Mouse (Mus musculus): ENCODE data around the gene Ccdc33.
A peak's percentile ranks its signal among the peaks of the same experiment; 100 is the strongest.

Ccdc33 gene

GRCm38 (mm10) chr9:58129508-58129907 lies 10.9 kb upstream of the Ccdc33 start:
- no peak for DNase-seq (ENCODE audit: low spot score in 2 of 2)

DNA sequence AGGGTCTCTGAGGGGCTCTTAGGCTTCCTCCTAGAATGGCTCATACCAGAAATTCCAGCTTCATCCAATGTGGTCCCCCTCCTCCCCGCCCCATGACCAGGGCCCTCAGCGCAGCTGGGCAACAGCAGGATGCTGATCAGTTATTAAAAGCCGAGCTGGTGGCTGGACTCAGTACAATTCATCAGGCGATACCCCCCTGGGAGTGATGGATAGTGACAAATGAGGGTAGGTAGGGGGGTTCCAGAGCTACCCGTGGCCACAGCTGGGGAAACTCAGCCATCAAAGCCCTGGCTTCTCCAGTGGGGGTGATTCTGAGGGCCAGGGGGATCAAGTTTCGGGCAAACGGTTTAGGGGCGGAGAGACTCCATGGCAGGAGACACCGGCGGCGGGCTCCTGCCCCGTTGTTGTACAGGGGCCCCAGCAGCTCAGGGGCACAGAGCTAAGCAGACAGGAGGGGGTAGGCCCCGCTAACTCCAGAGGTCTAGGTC lies 10.3 kb upstream of the Ccdc33 start:
- no peak for DNase-seq (ENCODE audit: low spot score in 2 of 2)

DNA sequence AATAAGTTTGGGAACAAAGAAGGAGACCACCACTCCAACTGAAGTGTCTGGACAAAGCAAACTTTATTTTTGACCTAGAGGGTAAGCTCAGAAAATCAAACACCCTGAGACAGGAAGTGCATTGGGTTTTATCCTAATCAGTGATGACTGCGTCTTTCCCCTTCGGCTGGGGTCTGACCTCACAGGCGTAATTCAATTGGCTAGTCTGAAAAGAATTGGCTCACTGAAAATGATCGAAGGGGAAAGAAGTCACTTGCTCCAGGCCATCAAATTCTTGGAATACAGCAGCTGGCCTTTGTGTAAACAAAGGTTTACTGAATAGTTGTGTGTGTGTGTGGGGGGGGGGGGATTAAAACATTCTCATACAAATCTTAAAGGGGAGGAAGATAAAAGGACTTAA lies 7.2 kb upstream of the Ccdc33 start:
- DNase-seq (ENCODE audit: low spot score in 2 of 2): no peak

GRCm38 (mm10) chr9:58125085-58125484 lies 6.5 kb upstream of the Ccdc33 start:
- no peak for DNase-seq (ENCODE audit: low spot score in 2 of 2)

DNA sequence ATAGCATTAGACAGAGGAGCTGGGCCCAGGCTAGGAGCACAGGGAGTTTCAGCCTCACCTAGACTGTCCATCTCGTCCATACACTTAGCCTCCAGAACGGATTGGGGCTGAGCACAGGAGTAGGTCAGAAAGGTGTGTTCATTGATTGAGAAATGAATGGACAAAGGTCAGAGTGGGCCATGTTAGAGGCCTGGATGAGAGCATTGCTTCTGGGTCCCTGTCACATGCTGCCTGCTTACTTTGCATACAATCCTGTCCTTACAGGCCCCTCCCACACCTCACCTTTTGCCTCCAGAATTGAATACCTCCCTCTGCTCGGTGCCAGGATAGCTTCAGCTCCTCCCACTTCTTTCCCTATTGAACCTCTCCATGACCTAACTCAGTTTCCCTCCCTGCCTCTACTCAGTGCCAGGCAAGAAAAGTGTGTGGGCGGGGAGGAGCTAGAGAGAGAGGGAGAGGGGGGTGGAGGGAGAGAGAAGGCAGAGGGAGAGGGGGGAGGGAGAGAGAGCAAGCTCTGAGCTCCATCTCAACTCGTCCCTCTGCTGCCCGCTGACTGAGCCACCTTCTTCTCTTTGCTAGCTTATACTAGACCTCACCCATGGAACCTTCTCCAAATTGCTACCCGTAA lies 2.5 kb downstream of the Ccdc33 start:
- no peak for DNase-seq (ENCODE audit: low spot score in 2 of 2)

GRCm38 (mm10) chr9:58115297-58115925 lies 3.2 kb downstream of the Ccdc33 start:
- DNase-seq (ENCODE audit: low spot score in 2 of 2): no peak

- no peak for DNase-seq (ENCODE audit: low spot score in 2 of 2)
Observed at GRCm38 (mm10) chr9:58114019-58114418, 4.6 kb downstream of the Ccdc33 start.

DNA sequence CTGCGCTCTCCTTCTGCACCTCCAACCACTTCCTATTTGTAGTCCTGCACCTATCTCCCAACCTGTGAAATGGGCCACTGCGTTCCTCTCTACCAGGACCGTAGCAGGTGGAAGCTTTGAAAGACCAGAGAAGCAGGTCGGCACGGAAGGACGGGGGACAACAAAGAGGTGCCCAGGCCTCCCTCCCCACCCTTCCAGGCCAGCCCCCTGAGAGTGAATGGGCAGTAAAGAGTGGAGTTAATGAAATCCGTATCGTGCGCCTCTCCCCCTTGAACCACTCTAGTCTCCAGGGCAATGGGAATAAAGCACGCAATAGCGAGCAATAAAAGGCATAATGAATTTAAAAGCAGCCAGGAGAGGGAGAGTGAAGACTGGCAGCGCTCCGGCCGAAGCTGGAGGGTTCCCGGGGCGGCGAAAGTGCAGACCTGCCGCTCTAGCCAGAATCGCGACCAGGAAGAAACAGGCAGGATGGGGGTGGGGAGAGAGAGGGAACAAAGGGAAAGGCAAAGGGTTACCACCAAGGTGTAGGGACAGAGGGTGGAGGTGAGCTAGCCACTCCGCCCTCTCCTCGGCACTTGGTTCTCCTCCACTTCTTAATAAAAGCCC lies 5.2 kb downstream of the Ccdc33 start:
- no peak for DNase-seq (ENCODE audit: low spot score in 2 of 2)

DNA sequence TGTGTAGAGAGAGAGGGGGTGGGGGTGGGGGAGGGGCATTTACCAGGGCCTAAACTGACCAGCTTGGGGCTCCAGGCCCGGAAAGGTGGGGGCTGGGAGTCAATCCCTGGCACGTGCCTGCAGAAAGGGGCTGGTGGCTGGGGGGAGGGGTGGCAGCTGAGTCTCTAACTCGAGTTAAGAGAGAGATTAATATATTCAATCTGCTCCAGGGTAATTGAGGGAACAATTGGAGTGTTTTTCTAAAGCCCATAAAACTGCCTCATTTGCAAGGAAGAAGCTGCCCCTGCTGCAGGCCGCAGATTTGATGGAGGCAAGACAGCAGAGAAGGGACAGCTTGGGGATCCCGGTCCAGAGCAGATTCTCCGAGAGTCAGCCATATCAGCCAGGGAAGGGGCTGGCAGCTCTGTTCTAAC lies 5.8 kb downstream of the Ccdc33 start:
- no peak for DNase-seq (ENCODE audit: low spot score in 2 of 2)

- no peak for DNase-seq (ENCODE audit: low spot score in 2 of 2)
Observed at GRCm38 (mm10) chr9:58112321-58112751, 6.3 kb downstream of the Ccdc33 start.

- DNase-seq (ENCODE audit: low spot score in 2 of 2): peak; percentile 80 to 81
Observed at GRCm38 (mm10) chr9:58111431-58111830, 7.2 kb downstream of the Ccdc33 start.

- no peak for DNase-seq (ENCODE audit: low spot score in 2 of 2)
Observed at GRCm38 (mm10) chr9:58110787-58111186, 7.8 kb downstream of the Ccdc33 start.

DNA sequence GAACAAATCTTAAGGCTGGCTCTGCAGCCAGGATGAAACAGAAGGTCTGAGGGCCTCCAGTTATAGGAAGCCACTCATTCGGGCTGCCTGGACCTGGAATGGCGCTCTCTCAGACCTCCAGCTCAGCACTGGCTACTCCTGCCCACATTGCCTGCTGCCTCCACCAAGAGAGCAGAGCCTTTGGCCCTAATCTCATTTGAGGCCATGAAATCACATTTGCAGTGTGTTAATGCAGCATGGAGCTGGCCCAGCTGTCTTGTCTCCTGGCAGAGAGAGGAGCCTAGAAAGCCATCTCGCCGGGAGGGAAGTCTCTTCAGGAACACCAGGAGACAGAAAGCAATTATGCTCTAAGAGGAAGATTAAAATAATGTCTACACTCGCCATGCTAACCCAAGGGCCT lies 11.1 kb downstream of the Ccdc33 start:
- DNase-seq (ENCODE audit: low spot score in 2 of 2): no peak

DNA sequence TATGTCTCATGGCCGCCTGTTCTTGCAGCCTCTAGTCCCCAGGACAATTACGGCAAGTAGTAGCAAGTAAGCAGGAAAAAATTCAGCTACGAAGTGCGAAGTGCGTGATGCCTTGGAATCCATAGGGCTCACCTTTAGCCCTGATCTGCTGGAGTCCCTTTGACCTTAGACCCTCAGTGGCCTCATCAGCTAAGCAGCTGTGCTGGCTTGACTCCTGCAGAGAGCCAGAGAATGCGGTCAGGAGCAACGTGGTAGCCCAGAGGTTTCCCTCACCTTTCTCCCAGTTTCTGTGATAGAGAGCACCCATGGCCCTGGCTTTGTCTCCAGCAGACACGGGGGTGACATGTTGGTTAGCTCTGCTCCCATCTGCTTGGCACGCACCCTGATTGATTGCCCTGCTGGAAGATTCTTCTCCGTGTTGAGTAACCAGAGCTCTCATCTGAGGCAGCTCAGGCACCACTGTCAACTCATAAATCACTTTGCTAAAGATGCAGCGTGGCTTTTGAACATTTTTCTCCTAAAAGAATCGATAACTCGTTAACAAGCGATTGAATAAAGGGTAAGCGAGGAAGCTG lies 12.9 kb downstream of the Ccdc33 start:
- no peak for DNase-seq (ENCODE audit: low spot score in 2 of 2)

GRCm38 (mm10) chr9:58103647-58104046 lies 15.0 kb downstream of the Ccdc33 start:
- DNase-seq (ENCODE audit: low spot score in 2 of 2): no peak

- DNase-seq (ENCODE audit: low spot score in 2 of 2): peak in 1 of 2 experiments; percentile 58
Observed at GRCm38 (mm10) chr9:58102013-58102412, 16.6 kb downstream of the Ccdc33 start.

DNA sequence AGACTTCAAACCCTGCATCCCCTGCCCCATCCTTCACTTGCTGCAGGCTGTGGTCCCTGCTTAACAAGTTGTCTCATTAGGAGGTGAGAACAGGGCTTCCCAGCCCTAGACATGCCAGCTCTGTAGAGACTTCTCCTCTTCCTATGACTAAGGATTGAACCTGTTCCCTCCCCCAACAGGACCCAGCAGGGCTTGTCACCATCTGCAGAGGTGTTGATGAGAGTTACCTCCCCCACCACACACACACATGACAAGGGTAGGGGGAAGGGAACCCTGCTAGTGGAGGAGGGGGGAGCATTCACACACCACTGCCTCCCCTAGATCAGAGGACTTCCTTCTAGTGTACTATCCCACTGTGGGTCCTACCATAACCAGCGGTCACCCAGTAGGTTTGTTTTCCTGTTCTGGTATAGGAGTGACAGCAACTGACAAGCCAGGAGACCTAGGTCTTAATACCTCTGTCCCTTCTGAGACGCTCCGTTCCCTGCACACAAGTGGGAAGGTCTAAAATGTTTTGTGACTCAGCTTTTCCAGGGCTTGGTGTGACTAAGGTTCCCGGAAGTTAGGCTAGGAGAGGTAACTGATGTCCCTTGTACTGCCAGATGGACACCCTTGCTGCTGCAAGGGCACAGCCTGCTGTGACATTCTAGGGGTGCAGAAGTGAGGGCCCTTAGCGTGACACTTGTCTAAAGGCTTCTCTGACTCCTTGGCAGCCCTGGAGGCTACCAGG lies 18.6 kb downstream of the Ccdc33 start:
- DNase-seq (ENCODE audit: low spot score in 2 of 2): no peak

DNA sequence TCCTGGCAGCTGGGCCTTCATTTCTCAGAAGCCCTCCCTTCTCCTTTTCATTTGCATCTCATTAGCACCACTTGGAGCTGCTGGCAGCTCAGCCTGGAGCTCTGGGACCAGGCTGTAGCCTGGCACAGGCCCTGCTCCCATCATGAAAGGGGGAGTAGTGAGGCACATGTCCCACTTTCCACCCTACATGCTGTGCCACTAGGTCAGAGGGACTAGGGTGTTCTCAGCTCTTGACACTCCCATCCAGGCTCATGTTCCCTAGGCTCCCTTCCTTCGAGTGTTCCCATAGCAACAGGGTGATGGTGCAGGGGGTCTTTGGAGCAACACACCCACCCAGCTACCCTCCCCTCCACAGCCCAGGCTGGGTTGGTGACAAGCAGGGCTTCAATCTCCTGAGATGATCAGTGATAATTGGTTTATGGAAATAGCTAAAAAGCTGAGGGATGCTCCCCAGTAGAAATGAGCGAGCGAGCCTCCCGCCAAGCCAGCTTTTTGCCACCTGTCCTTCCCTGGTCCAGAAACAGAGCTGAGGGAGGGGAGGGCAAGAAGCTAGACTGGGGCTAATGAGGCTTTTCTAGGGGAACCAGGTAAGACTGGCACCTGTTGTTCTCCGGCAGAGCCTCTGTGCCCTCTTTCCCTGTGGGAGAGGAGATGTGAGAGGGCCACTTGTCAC lies 21.9 kb downstream of the Ccdc33 start:
- peak in 1 of 2 experiments; percentile 65 for DNase-seq (ENCODE audit: low spot score in 2 of 2)

DNA sequence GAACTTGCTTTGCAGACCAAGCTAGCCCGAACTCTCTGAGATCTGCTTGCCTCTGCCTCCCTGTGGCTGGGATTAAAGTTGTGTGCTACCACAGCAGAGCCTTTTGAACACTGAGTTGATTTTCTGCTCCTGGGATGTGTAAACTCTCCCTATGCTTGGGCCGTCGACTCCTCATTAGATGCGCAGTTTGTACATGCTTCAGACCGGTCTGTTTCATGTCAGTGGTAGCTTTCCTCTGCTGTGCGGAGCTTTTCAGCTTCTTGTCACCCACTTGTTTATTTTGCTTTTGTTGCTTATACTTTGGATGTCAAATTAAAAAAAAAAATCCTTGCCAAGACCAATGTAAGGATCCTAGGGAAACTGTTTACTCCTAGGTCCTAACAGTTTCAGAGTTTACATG lies 22.6 kb downstream of the Ccdc33 start:
- DNase-seq (ENCODE audit: low spot score in 2 of 2): no peak

DNA sequence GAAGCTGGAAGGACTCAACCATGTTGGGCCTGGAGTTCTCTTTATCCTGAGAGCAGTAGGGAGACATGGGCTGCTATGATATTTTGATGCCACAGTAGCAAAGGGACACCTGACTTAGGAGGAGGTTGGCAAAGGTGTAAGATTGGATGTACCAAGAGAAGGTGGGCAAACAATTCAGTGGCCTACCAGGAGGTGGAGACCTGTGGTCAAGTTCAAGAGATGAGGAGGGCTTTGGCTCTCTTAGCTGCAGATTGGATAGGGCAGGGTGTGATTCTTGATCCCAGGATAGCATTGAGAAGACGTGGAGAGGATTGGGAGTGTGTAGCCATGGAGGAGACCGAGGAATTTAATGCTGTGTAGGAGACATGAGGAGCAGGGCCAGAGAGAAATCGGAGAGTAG lies 24.8 kb downstream of the Ccdc33 start:
- DNase-seq (ENCODE audit: low spot score in 2 of 2): no peak

DNA sequence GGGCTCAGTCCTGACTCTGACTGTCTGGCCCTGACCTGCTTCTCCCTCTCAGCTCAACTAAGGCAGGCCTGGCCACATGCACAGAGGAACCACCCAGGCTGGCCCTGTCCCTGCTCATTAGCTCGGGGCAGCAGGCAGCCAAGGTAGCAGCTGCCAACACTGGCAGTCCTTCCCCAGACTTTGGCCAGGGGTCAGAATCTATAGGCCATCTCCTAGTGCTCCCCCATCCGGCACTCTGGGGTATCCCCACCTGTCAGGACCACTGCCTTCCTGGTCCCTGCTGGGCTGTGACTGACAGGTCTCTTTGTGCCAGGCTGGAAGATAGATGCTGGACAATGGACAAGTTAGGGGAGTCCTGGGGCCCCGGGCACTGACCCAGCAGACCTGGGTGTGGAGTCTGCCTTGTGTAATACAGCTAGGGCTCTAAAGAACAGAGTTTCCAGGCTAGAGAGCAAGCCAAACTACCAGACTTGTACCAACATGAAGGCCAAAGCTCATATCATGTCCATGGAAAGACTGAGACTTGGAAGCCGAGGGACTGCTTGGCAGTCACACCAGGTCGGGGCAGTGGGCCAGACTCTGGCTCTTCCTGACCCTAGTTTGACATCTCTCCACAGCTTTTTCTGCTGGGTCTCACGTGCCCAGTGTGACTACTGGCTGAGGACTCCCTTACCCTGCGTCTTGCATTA lies 25.9 kb downstream of the Ccdc33 start:
- no peak for DNase-seq (ENCODE audit: low spot score in 2 of 2)

All from right cerebral cortex, postnatal 36 days (tissue).